Mouse (Mus musculus): ENCODE measurements around the gene Epb41l2. TPM values are rescaled to one million over a fixed set of nuclear protein-coding genes. Genes with fewer than 3 reads are reported as not detected.

Gene Epb41l2
- total RNA-seq, 2 experiments from 2014 or later = 51.8 to 52.6 TPM

DNA sequence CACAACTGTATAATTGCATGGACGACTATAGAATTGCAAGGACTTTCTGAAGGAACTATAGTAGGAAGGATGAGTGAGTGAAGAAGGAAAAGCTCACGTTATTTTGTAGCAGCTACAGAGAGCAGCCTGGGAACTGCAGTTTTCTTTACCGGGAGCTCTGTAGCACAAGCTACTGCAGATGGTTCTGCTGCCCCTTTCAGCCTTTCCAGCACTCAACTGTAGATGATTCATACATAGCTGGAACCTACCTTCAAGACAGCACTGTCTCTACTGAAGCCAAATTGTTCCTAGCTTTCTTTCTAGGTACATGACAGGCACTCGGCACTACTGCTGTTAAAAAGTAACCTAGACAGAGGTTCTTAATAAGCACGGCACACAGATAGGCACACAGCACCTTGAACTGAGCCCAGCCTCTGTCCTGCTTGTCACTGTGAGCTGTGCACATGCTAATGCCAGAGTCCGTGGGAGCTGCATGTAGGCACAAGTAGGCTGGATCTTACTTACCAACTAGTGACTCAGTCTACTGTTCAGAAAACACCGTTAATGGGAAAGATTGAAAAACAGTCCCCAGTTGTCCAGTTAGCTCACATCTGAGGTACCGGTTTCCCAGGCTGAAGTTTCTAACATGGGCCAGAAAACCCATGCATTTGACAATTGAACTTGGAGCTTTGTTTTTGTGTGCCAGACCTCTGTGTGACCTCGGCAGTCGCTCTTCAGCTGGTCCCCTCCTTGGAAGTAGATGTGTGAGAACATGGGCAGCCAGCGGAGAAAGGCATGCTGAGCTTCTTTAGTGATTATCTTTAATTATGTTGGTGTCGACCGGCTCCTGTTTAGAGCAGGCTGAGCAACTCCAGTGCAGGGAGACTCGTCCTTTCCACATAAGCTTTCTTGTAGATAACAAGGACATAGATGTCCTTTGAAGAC is 38.4 kb downstream of the Epb41l2 start:
- ATAC-seq (ENCODE audit: poor library complexity, severe bottlenecking) = no peak

DNA sequence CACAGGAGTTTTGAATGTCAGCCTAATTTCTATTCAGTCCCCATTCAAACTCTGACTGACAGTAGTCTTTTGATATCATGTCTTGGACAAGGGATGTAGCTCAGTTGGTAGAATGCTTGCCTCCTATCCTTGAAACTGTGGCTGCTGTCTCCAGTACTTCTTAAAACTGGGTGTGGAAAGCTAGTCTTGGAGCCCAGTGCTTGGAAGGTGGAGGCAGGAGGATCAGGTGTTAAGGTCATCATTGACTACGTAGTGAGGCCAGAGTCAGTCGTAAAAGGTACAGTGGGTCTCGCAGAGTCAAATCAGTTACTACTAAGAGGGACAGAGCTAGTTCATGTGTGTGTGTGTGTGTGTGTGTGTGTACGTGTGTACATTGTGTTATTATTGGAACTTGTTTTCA is 39.4 kb downstream of the Epb41l2 start:
- no peak for ATAC-seq (ENCODE audit: poor library complexity, severe bottlenecking)

DNA sequence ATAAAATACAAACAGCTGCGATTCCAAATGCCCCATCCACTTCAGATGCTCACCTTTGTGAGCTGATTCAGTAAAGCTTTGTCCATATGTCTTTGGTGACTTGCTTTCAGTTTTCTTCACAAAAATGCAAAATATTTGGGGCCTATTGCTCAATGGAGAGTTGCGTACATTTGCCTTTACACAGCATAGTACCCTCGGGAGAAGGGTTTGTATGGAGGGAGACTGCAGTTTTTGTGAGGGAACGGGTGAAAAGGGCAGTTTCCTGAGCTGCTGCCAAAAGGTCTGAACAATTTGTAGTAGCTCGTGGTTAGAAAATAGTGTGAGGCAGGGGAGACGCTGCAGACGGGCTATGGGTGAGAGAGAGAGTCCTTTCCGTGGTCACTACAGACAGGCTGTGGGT is 40.5 kb downstream of the Epb41l2 start:
- ATAC-seq (ENCODE audit: poor library complexity, severe bottlenecking) = no peak

DNA sequence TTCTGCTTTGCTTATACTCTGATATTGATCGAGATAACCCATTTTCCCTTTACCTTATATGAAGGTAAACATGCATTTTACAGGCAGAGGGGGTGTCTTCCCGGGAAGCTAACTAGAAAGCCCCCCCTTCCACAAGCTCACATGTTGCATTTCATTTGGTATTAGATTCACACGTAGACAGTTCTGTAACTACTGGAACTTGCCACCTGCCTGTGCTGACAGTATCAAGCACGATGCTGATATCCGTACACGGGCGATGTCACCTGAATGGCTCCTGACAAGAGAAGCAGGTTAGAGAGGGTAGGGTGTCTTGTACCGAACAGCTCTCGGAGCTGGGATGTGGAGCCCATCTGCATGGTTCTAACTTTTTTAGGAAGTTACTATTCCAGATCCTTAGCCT is 41.0 kb downstream of the Epb41l2 start:
- ATAC-seq (ENCODE audit: poor library complexity, severe bottlenecking) = no peak

DNA sequence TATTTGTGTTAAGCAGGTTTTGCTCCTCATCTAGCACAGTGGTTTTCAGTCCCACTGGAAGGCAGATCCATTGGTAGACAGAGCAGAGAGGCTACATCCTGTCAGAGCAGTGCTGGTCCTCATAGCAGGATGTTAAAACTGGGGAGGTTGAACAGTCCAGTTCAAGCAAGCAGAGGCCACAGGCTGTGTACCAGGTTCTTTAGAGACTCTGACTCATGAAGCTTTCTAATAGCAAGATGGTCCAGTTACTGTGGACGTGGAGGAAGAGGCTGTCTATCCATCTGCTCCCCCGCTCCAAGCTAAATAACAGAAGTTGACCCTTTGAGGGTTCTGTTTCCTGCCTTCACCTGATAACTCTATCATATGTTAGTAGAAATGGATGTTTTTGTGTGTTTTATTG is 41.8 kb downstream of the Epb41l2 start:
- ATAC-seq (ENCODE audit: poor library complexity, severe bottlenecking) = no peak

DNA sequence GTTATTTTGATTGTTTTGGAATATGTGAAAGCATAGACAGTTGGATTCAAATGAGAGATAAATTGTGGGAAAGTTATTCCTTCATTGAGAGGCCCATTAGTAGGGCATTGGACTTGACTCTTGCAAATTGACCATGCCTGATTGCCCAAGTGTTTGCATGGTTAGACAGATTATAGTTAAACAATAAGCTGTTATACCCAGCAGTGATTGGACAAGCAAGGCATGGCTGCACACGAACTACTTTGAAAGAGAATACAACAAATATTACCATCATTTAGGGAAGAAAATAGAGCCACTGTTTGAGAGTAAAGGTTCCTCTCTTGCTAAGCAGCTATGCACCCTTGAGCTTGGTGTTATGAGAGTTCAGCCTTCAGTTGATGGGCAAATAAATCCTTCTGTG is 43.3 kb downstream of the Epb41l2 start:
- no peak for ATAC-seq (ENCODE audit: poor library complexity, severe bottlenecking)

DNA sequence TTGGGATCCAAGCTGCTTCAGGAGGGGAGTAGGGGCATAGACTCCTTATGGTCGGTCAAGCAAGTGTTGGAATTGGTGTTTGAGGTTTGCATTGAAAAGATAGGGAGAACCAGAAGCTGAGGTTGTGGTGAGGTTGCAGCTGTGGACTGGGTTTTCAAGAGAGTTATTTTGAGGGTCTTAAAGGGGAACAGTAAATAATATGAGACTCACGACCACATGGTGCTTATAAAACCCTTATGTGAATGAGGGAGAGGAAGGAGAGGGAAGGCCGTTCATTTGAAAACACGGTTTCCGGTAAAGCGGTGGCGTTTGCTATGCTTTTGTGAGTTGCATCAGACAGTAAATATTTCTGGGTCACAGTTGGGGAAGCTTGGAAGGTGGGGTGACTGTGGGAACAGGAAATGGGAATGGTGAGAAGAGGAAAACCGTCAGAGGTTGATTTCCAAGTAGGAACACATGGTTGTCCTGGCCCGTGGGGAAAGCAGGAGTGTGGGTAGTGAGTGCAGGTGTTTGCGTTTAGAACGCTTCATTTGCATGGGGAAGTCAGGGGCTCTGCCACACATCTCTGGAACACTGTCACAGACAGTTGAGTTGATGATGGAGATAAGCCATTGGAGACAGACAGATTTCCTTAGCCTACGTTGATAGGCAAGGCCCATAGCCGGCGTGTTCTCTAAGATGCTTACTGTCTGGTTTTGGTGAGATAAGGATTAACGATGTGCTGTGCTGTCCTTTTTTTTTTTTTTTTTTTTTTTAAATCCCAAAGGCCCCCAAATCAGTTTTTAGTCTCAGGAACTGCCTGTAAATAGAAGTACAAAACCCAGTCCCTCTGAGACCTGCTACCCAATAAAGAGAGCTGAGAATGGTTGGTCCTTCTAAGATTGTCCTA is 44.5 kb downstream of the Epb41l2 start:
- ATAC-seq (ENCODE audit: poor library complexity, severe bottlenecking) = peak; percentile 20; the same call in 1 of the 2 replicates

DNA sequence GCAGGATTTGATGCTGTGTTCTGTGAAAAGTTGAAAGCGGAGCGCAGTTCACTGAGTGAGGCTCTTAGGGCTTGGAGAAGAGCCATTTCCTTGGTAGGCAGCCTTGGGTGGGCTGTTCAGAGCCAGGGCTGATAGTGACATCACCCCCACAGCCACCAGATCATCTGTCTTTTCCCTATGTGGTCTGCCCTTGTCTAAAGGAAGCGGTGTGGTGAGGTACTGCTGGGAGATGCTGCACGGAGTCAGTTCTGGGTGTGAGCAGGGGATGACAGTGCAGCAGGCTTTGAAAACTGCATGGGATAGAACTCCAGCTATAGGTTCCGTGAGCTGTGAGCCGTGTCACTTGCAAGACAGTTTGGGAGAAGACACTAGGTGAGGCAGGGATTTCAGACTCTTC is 45.1 kb downstream of the Epb41l2 start:
- no peak for ATAC-seq (ENCODE audit: poor library complexity, severe bottlenecking)

DNA sequence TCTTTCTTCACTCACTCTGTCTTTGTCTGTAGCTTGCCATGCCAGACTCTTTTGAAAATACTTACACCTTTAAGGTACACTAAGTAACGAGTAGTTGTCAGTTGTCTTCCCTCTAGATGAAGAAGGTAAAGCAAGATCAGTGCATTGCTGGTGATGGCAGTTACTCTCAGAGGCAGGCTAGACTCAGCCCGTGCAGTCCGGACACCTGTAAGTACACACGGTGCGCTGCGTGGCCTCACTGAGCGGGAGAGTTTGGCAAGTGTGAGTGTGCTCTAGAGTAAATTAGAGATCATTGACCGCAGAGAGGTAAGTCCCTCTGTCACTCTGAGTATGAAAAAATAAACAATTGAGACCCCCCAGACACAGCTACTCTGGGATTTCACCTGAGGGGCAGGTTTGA is 46.0 kb downstream of the Epb41l2 start:
- ATAC-seq (ENCODE audit: poor library complexity, severe bottlenecking) = no peak

DNA sequence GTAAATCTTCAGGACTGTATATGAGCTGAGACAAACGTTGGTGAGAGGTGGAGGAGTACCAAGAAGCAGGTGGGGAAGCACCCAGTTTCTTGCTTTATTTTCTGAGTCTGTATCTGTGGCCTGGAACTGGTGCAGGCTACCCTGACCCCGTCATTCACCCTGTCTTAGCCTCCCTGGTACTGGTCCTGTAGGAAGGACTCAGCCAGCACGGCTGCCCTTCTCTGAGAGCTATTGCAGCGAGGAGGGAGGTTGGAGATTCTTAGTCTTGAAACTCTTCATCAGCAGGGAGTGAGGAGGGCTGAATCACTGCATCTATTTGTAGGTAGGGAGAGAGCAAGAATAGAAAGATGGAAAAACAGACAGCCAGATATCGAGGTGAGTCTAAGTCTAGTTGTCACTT is 47.1 kb downstream of the Epb41l2 start:
- ATAC-seq (ENCODE audit: poor library complexity, severe bottlenecking) = no peak

DNA sequence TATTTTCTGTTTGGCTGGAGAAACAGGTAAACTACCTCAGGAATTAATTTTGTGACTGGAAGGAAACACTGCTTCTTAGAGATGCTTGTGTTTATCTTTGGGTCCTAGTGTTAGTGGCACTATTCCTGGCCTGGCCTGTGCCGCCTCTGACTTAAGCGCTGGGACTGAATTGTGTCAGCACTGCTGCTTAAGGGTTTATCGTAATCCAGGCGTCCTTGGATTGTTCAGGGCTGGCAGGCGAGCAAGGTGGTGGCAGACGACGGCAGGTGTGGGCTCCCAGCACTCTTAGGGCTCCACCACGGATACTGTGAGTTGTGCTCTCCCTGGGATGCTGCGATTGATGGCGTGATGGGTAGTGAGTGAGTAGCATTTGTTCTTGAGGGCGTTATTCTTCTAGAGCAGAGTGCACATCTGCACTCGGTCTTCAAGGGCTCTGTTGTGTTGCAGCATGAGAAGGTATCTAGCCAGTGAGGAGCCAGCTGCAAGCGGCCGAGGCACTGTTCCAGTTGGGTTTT is 48.6 kb downstream of the Epb41l2 start:
- no peak for ATAC-seq (ENCODE audit: poor library complexity, severe bottlenecking)

DNA sequence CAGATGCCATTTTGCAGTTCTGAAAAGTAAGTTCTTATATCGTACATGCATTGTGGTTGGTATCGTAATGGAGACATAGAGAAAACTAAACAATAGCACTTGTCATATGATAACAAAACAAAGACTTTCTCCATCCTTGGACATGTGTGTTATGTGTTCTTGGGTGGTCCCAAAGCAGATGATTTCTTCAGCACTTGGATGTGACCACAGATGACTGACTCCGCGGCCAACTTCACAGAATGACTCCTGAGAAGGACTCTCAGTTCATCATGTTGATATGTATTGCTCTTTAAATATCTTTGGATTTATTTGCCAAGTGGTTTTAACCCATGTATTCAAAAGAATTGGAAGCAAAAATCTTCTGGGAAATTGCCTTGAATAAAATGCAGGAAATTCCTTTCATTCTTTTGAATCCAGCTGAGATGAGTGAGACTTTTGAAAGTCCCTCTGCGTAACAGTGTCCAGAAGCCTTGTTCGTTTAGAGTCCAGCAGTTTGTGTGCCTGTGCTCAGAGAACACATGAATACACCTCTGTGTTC is 52.3 kb downstream of the Epb41l2 start:
- ATAC-seq (ENCODE audit: poor library complexity, severe bottlenecking) = no peak

DNA sequence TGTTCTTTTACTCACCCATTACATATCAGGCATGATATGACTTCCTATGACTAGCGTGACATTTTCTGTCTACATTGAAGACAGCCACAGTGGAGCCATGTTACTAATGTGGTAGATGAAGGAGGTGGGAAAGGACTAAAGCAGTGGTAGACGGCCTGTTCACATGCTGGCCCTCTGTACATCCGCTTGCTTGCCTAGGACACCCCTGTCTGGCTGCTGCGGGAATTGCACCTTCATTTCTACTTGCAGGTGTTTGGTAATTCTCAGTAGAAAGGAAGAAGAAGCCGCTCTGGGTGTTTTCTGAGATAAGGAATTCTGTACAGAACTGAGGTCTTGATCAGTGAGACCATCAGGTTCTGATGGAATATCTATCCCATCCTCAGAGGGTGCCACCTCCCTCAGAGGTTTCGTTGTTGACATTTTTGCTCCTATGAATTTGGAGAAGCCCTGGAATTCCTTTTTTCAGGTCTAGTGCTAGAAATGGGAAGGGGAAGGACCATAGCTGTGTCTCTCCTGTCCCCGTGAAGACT is 55.7 kb downstream of the Epb41l2 start:
- no peak for ATAC-seq (ENCODE audit: poor library complexity, severe bottlenecking)

DNA sequence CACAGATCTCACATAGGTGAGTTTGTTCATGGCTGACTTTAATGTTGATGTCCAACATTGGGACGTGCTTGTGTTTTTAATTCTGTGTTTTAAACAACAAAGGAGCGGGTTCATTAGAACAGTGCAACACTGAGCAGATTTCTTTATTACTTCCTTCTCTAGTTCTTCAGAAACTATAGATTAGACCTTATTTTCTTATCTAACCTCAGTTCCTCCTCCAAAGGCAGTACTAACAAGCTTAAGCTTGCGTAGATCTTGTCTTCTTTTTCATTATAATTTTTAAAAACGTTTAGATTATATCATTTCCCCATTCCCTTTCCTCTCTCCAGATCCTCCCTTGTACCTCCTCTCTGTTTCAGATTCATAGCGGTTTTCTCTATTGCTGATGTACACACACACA is 57.1 kb downstream of the Epb41l2 start:
- no peak for ATAC-seq (ENCODE audit: poor library complexity, severe bottlenecking)

DNA sequence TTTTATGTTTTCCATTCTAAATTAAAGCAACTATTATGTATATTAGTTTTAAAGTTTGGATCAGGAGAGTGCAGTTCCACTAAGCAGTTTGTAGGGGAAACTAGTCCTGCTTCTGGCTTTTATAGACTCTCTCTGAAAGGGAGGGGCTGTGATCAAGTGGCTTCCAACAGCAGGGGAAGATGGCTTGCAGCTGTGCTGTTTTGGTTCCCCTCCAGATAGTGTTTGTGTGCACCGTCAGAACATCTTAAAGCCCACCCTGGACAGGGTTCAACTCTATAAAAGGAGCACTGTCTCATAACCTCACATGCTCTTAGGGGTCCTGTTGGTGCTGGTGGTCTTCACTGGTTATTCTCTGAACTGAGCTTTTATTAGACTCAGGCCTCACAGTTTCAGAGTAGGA is 66.5 kb downstream of the Epb41l2 start:
- no peak for ATAC-seq (ENCODE audit: poor library complexity, severe bottlenecking)

DNA sequence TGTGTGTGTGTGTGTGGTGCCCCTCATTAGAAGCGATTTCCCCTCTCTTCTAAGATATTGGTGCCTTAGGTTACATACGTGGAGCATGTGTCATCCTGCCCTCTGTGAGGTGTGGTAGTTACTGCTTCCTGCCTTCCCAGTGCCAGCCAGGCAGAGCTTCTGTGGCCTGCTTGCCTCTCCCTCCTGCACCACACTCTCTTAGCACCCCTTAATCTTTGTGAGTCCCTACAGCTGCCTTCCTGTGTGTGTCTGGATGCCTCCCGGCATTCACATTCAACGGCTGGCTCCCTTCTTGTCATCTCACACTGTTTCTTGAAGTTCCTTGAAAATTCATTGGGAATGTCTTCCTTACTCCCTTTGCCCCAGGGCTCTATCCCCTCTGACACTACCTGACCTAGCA is 67.2 kb downstream of the Epb41l2 start:
- ATAC-seq (ENCODE audit: poor library complexity, severe bottlenecking) = no peak

DNA sequence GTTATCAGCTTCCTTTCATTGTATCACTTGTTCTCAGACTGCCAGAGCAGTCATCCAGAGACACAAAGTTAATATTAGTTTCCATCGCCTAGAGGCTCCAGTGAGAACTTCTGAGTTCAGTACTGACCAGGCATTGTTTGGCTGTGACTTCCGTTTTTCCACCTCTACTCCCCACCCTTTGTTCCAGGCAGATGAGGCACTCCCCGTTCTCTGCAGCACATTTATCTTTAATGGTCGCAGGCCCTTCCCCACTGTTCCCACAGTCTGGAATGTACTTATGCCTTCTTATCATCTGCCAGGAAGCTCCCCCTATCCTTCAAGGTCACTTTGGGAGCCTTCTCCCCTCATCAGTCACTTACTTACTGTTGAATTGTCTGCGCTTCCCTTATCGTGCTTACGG is 67.9 kb downstream of the Epb41l2 start:
- ATAC-seq (ENCODE audit: poor library complexity, severe bottlenecking) = no peak

DNA sequence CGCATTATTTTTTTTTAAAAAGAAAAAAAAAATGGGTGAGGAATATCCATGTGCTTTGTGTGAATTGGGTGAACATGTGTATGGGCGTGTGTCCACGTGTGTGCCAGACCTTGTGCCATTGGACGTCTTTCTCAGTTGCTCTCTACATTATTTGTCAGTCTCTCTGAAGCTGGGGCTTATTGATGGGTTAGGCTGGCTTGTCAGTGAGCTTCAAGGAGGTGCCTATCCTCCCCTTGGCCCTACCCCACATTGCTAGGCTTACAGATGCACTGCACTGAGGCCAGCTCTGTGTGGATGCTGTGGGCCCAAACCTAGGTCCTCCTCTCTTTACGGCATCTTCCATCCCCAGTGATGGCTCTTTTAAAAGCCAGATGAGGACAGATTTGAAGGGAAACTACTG is 69.1 kb downstream of the Epb41l2 start:
- no peak for ATAC-seq (ENCODE audit: poor library complexity, severe bottlenecking)

DNA sequence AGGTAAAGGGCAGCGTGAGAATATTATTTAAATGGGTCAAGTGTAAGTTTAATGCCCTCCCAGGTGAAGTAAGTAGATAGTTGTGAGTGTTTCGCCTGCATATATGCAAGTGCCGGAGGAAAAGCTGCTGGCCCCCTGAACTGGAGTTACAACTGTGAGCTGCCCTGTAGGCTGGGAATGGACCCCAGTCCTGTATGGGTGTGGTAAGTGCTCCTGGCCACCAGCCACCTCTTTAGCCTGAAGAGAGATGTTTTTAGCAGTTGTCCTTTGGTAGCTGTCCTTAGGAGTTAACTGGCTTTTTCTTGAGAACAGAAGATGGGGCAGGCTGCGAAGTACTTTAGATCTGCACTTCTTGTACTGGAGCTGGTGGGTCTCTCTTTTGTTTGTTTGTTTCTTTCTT is 69.7 kb downstream of the Epb41l2 start:
- ATAC-seq (ENCODE audit: poor library complexity, severe bottlenecking) = no peak

DNA sequence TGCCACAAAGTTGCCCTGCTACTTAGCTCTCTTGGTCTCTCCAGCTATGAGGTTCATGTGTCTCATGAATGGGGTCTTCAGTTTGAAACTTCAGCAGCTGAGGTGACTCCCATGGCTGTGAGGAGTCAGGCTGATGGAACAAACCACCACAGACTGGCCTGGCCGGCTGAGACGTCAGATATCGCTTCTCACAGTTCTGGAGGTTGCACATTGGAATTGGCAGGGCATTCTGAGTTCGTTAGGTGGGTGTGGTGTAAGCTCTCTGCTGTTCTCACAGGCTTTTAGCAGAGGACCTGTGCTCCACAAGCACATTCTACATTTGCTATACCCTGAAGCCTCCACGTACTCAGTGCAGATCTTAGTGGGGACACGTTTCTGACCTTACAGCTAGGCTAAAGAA is 71.3 kb downstream of the Epb41l2 start:
- ATAC-seq (ENCODE audit: poor library complexity, severe bottlenecking) = no peak

DNA sequence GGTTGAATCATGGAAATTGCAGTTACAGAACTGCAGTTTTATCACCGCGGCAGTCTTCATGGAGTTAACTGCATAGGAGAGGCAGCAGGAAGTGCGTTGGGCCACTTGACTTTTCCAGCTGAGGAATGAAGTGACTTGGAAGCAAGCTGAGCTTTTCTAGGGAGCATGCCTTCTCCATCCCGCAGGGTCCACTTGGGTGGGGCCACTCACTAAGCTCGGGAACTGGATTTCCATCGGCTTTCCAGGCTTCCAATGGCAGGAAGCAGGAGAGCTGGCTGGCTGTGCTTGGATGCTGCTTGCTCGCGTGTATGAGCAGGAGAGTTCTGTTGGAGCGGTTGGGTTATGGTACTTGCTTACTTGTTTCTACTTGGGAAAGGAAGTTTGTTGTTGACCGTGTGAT is 72.8 kb downstream of the Epb41l2 start:
- no peak for ATAC-seq (ENCODE audit: poor library complexity, severe bottlenecking)
